Mouse (Mus musculus): ENCODE measurements around the gene Plcl2.
A peak's percentile ranks its signal among the peaks of the same experiment; 100 is the strongest.
"Not testable (repeated sequence)": the region's sequence is repeated elsewhere in the genome, so short reads cannot be mapped to it uniquely, and the experiment has no call there.

Plcl2 gene

DNA sequence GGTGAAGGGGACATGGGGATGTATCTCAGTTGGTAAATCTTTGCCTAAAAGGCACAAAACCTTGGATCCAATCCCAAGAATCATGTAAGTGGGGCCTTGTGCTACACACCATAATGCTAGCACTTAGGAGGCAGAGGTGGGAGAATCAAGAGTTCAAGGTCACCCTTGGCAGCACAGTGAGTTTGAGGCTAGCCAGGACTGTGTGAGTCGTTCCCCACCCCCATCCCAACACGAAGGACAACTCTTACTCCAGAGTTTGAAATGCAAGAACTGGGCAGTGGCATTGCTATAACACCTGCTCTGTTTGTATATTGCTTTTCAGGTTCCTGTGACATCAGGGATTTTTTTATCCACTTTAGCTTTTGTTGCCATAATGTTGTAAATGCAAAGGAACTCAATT, 28.6 kb downstream of the Plcl2 start:
- no peak for DNase-seq

DNA sequence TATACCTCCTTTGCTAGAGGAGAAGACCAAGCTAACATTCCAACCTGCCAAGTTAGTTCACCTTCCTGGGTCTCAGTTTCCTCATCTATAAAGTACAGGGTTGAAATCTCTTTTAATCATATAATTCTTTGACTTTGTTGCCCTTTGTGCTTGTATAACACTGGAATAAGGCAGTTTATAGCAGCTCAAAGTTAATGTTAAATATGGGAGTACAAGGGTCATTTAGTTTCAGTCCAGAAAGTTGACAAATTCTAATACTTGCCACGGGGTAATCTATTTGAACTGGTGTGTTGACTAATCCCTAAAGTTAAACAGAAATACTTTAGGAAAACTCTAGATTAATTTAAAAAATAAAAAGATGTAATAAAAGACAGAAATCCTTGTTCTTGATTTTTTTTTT, 35.7 kb downstream of the Plcl2 start:
- DNase-seq: no peak

DNA sequence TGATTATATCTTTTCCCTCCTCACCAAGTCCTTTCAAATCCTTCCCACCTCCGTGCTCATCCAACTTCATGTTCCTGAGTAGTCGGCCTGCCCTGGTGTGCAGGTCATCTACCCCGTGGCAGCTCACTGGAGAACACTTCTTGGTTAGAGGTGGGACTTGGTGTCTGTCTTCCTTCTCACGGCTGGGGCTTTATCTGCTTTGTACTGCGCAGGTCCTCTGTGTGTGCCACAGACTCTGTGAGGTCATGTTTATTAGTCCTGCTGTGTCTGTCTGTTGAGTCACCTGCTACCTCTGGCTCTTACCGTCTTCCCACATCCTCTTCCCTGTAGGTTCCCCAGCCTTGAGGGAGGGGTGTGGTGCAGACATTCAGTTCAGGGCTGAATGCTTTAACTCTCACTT, 36.1 kb downstream of the Plcl2 start:
- DNase-seq: no peak

- no peak for DNase-seq
Observed at GRCm38 (mm10) chr17:50552130-50552529, 42.9 kb downstream of the Plcl2 start.

DNA sequence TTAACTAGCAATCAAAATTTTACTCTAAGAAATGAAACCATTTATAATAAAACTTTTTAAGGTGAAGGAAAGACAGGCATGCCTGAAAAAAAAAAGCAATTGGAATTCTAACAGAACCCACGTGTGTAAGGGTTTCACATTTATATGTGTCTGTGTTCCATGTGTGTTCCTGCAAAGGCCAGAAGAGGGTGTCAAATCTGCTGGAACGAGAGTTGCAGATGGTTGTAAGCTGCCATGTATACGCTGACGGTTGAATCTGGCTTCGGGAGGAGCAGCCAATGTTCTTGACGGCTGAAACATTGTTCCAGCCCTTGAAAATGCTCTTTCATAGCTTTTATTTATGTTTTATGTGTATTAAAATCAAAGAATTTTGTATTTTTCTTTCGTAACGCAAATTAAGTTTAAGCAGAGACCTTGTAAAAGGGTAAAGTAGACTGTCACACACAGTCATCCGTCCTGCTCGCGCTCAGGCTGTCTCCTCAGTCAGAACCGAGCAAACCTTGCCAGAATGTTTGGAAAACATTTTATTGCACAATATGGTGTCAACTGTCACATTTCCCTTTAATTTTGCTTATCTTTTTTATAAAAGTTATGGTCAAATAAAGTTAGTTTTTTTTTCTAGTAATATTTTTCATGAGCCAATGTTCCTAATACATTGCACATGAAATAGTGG, 48.5 kb downstream of the Plcl2 start:
- no peak for DNase-seq

GRCm38 (mm10) chr17:50558239-50558625, 49.0 kb downstream of the Plcl2 start:
- no peak for DNase-seq

GRCm38 (mm10) chr17:50565376-50566123, 56.3 kb downstream of the Plcl2 start:
- peak; percentile 38 for DNase-seq

- DNase-seq: no peak
Observed at GRCm38 (mm10) chr17:50568846-50569245, 59.6 kb downstream of the Plcl2 start.

DNA sequence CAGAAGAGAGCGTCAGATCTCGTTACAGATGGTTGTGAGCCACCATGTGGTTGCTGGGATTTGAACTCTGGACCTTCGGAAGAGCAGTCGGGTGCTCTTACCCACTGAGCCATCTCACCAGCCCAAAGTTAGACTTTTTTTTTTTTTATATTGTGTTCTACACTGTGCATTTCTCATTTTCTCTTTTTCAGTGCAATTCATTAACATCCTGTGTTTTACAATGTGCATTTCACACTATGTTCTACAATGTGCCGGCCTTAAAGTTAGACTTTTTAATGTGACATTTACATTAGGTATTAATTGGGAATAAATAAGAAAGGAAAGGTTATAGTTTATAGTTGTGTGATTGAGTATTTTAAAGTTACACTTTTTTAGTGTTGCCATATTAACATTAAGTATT, 61.0 kb downstream of the Plcl2 start:
- not testable (repeated sequence) for DNase-seq

- no peak for DNase-seq
Observed at GRCm38 (mm10) chr17:50570681-50571398, 61.6 kb downstream of the Plcl2 start.

DNA sequence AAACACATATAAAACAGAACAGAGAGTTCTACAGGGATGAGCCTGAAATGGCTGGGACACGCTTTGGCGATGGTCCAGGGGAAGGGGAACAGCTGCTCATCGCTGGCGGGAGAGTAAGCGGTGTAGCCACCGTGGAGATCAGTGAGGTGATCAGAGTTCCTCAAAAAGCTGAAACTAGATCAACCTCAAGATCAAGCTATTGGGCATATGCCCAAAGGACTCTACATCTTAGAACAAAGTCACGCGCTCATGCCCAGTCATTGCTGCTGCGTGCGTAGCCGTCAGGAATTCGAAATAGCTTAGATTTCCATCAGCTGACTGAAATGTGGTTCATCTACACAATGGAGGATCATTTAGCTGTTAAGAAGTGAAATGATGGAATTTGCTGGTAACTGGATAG, 65.0 kb downstream of the Plcl2 start:
- DNase-seq: no peak

DNA sequence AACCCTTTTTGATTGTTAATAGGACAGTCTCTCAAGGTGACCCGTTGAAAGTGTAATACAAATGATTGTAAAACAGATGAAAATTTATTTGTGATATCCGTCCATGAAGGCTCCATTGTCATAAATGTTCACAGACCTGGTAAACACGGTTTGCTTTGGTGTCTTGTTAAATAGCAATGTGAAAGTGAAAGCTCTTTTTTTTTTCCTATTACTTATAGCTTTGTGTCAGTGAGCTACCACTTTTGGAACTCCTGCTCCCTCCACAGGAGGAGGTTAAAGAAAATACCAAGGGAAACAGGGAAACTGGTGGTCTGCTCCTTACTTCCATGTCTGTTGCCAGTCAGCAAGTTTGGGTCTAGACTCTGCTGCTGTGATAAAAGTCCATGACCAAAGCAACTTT, 71.2 kb downstream of the Plcl2 start:
- DNase-seq: no peak

- DNase-seq: no peak
Observed at GRCm38 (mm10) chr17:50586834-50587233, 77.6 kb downstream of the Plcl2 start.

DNA sequence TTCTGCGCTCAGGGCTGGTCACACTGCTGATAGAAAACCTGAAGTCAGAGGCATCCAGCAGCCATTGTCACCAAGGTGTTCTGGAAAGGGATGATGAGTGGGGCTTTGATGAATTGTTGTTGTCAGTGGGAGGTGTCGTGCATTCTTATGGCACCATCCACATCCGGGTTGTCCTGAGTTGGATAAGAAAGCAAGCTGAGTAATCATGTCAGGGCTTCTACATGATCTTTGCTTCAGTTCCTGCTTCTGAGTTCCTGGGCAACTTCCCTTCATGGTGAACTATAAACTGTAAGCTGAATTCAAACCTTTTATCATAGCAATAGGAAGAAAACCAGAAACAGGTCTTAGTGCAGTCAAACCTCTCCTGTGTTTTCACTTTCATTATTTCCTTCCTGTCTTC, 78.7 kb downstream of the Plcl2 start:
- DNase-seq: no peak

DNA sequence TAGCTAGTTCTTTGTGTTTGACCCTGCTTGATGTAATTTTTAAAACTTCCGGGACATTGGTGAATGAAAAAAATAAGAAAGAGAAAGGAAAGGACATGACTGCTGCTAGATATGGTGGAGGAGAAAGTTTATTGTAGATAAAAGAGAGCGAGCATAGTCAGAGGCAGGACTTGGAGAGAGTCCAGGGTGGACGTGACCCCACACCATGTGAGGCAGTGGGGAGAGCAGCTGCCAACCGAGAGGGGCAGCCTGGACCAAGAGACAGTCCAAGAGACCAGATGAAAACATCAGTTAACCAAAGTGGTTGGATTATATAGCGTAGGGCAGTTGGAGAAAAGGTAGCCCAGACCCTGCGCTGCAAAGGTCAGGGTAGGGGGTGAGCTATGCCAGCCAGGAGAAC, 91.0 kb downstream of the Plcl2 start:
- no peak for DNase-seq

- DNase-seq: no peak
Observed at GRCm38 (mm10) chr17:50600696-50601095, 91.5 kb downstream of the Plcl2 start.

DNA sequence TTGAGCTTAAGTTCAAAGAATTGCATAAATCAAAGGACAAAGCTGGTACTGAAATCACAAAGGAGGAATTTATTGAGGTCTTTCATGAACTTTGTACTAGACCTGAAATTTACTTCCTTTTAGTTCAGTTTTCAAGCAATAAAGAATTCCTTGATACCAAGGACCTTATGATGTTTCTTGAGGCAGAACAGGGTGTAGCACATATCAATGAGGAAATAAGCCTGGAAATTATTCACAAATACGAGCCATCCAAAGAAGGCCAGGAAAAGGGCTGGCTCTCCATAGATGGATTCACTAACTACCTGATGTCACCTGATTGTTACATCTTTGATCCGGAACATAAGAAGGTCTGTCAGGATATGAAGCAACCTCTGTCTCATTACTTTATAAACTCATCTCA, 97.7 kb downstream of the Plcl2 start:
- no peak for DNase-seq

DNA sequence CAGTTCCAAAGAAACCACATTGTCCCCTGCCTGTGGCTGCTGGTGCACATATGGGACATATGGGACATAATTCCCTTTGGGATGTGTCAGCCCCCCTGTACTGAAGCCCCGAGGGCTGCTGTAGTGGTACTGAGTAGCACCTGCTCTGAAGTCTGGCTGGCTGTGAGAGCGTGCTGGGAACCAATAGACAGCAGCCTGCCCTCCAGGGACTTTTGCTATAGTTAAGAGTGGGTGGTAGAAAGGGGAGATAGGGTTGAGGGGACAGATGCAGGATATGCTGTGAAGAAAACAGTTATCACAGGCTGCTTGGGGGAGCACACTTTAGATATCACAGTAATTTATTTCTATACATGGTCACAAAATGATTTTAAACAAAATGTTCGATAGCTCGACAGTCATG, 100.7 kb downstream of the Plcl2 start:
- no peak for DNase-seq

- DNase-seq: no peak
Observed at GRCm38 (mm10) chr17:50620794-50621537, 111.8 kb downstream of the Plcl2 start.

GRCm38 (mm10) chr17:50621996-50622395, 112.8 kb downstream of the Plcl2 start:
- DNase-seq: no peak

DNA sequence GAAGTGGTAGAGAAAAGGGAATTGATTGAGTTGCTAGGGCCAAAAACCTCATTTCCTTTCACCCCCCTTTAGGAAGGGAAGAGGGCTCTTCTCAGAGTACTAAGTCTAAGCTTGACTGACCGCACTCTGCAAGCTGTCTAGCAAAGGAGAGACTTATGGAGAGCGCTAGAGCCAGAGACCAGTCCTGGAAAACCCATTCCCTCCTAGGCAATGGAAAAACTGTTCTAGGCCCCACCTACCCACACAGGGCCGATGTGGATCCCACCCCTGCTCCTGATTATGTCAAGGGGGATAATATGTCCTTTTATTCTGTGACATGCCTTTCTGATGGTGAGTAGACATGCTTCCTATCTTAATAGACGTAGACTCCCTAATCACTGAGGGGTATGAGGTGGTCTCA, 116.4 kb downstream of the Plcl2 start:
- DNase-seq: no peak

GRCm38 (mm10) chr17:50627658-50628057, 118.5 kb downstream of the Plcl2 start:
- DNase-seq: no peak

DNA sequence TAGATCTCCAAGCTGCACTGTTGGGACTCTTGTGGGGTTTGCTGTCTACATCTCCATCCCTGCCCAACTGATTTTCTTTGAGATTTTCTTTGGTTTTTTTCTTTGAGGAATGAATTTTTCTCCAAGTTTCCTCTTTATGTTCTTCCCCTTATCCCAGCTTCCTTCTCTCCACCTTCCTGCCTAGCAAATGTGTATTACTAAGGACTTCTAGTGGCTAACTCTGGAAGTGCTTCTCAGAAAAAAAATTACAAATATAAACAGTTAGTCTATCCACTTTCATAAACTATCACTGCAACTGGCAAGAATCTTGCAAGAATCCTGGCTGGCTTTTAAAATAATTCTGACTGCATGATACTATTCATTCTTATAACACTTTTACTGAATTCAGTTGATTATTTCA, 119.5 kb downstream of the Plcl2 start:
- DNase-seq: no peak

Measured in retina, postnatal 1 day (tissue).